ENCODE assay signal across 8 mouse cellular contexts in the genomic region with DNA sequence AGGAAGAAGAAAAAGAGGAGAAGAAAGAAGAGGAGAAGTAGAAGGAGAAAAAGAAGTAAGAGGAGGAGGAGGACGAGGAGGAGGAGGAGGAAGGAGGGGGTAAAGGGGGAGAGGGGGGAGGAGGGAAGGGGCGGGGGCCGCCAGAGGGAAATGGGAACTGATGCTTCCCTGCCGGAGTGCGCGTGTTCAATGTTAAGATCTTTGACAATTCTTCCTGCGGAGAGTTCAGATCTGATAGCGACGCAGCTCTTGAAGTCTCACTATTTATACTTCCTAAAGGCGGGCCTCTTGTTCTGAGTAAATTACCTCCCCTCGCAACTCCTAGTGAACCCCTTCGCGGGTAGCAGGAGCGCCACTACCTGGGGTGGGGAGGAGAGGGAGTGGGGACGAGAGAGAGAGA. TPM values are rescaled to one million over a fixed set of nuclear protein-coding genes. Genes with fewer than 3 reads are reported as not detected.
A peak's percentile ranks its signal among the peaks of the same experiment; 100 is the strongest.
DNase-seq lines count a peak whose midpoint lies in the region; ATAC-seq and TF ChIP-seq lines count a peak whose summit lies in the region.

A gene (minus strand): TSS at position 66 of the 400 bp plus-strand sequence.

- H3K4me1 ChIP-seq in forebrain, embryonic 13.5 days, result peaks cover 35% of the 10 kb centered on the region
- H3K4me1 ChIP-seq in limb, embryonic 13.5 days, result peaks cover 25% of the 10 kb centered on the region; the same call in 1 of the 2 replicates
- peaks cover 14% of the 10 kb centered on the region for H3K4me1 ChIP-seq in small intestine, adult 2 months (ENCODE audit: control insufficient read depth, insufficient read depth, insufficient read length, low read length)

- H3K27ac ChIP-seq in forebrain, embryonic 13.5 days, result no peak within 1 kb of the TSS
- H3K27ac ChIP-seq in limb, embryonic 13.5 days, result peak within 1 kb of the TSS; percentile 97
- H3K27ac ChIP-seq in small intestine, adult 2 months (ENCODE audit: insufficient read depth, low read depth, low read length), result no peak within 1 kb of the TSS

- H3K4me3 ChIP-seq in forebrain, embryonic 13.5 days, result peak within 1 kb of the TSS; percentile 41
- peak within 1 kb of the TSS; percentile 64 for H3K4me3 ChIP-seq in limb, embryonic 13.5 days
- peak within 1 kb of the TSS; percentile 73 for H3K4me3 ChIP-seq in small intestine, adult 2 months (ENCODE audit: low read depth, low read length)

- DNase-seq in gastrocnemius, postnatal 10 days, result peak; percentile 14
- no peak for DNase-seq in gastrocnemius, adult 18-20 months (ENCODE audit: low spot score)
- DNase-seq in CD4-positive helper T cell, adult 2 months (ENCODE audit: low read depth, low spot score), result peak; percentile 23
- no peak for DNase-seq in right cerebral cortex, postnatal 14 days
- DNase-seq in urinary bladder, adult 2 months (ENCODE audit: low spot score), result no peak

- H3K9me3 ChIP-seq in forebrain, embryonic 13.5 days (replicated peaks), result no peaks in the 10 kb centered on the region
- no peaks in the 10 kb centered on the region for H3K9me3 ChIP-seq in limb, embryonic 13.5 days

- peak within 1 kb of the TSS; percentile 45 for H3K9ac ChIP-seq in forebrain, embryonic 13.5 days
- peak within 1 kb of the TSS; percentile 93 for H3K9ac ChIP-seq in limb, embryonic 13.5 days

- peaks cover 77% of the 10 kb centered on the region for H3K27me3 ChIP-seq in forebrain, embryonic 13.5 days
- H3K27me3 ChIP-seq in limb, embryonic 13.5 days, result peaks cover 56% of the 10 kb centered on the region
- H3K27me3 ChIP-seq in small intestine, adult 2 months (ENCODE audit: control insufficient read depth, insufficient read depth, low read length), result peaks cover 59% of the 10 kb centered on the region

- WGBS in forebrain, embryonic 13.5 days, result under 1% methylated on average over 15 of the region's 15 CpGs
- under 1% methylated on average over 14 of the region's 15 CpGs for WGBS in limb, embryonic 13.5 days
- 2% methylated on average over 15 of the region's 15 CpGs for WGBS in small intestine, adult 2 months

- H3K4me2 ChIP-seq in forebrain, embryonic 13.5 days, result peak within 1 kb of the TSS; percentile 61
- H3K4me2 ChIP-seq in limb, embryonic 13.5 days (replicated peaks), result peak within 1 kb of the TSS; percentile 73

- H3K36me3 ChIP-seq in forebrain, embryonic 13.5 days (ENCODE audit: poor library complexity, severe bottlenecking), result no peaks in the 10 kb centered on the region
- H3K36me3 ChIP-seq in limb, embryonic 13.5 days, result no peaks in the 10 kb centered on the region
- H3K36me3 ChIP-seq in small intestine, adult 2 months (ENCODE audit: control insufficient read depth, insufficient read depth, low read length), result no peaks in the 10 kb centered on the region

- no peak for TF ChIP-seq CTCF in small intestine, adult 2 months (IDR thresholded peaks at IDR 0.05; ENCODE audit: extremely low read depth, insufficient read length, insufficient replicate concordance, low read depth, low read length)

- no peak for TF ChIP-seq POLR2A in small intestine, adult 2 months (IDR thresholded peaks at IDR 0.05; ENCODE audit: low read depth, low read length)

- no peak for ATAC-seq in forebrain, embryonic 13.5 days
- ATAC-seq in limb, embryonic 13.5 days (ENCODE audit: low FRiP score, low read depth), result no peak

RNA-seq across cellular contexts. Expression of the gene that starts here (rescaled TPM):
- 1 to 10 TPM; 5.1 to 8.5 TPM for total RNA-seq in gastrocnemius, postnatal 10 days (2021)
- total RNA-seq in gastrocnemius, adult 18-20 months (2021), result 1 to 10 TPM; 1.2 to 1.3 TPM
- polyA plus RNA-seq in forebrain, embryonic 13.5 days (2015; fragmentation: Nextera tagmentation; extraction: Ambion mirVana), result 12.2 and 15.2 TPM in 2 replicates
- 61.6 and 65.2 TPM in 2 replicates for polyA plus RNA-seq in limb, embryonic 13.5 days (2015; fragmentation: Nextera tagmentation; extraction: Ambion mirVana)
- polyA plus RNA-seq in small intestine, adult 2 months (2012; rRNA removed), result 0.09 TPM in 1 of 2 replicates, not detected in the other
- polyA plus RNA-seq in urinary bladder, adult 2 months (2012; rRNA removed), result 0.15 TPM in 1 of 2 replicates, not detected in the other

Comparison
In these comparisons a context has a peak if more than half of its experiments do, and no peak if none do; other contexts are left out.
1. RNA of the gene that starts here (polyA plus RNA-seq): 61.6 to 65.2 TPM in limb, embryonic 13.5 days and 12.2 to 15.2 TPM in forebrain, embryonic 13.5 days; 0.15 TPM in urinary bladder, adult 2 months and 0.09 TPM in small intestine, adult 2 months; every median in the first group is over 10 times any median in the second.
2. DNase-seq: peak in gastrocnemius, postnatal 10 days (single experiment) and CD4-positive helper T cell, adult 2 months (single experiment); none in gastrocnemius, adult 18-20 months (single experiment), right cerebral cortex, postnatal 14 days (single experiment) and urinary bladder, adult 2 months (single experiment).
3. Peak in every context shown above with its lines, with median percentiles within 50 percentile points of each other: H3K4me3 ChIP-seq.